Mouse (Mus musculus) forebrain, postnatal 0 days (tissue): Measurements from ENCODE around the gene Fyn. TPM values are rescaled to one million over a fixed set of nuclear protein-coding genes. Genes with fewer than 3 reads are reported as not detected.

Experiments
- ATAC-seq: fragments of 200-750 bp; cut with Nextera tagmentation; 2 replicates; pipeline ENCODE4 v1.8.0; 2017; ENCODE audit warnings: mild to moderate bottlenecking, moderate library complexity
- DNase-seq: peaks from one replicate; pipeline ENCODE4 v3.0.0-alpha.2; 2015
- H3K27ac ChIP-seq: fragments of 300-500 bp; sonication (generic); 2 replicates; pipeline ENCODE4 v1.5.1; 2014; ENCODE audit warnings: low read depth, mild to moderate bottlenecking, antibody characterized with exemption, low read length, moderate library complexity, mixed read lengths
- H3K27me3 ChIP-seq: fragments of 300-500 bp; sonication (generic); 2 replicates; pipeline ENCODE4 v1.6.1; 2014; ENCODE audit warnings: mild to moderate bottlenecking, low read length, mixed read lengths; ENCODE audit not compliant: insufficient read depth
- H3K36me3 ChIP-seq: fragments of 300-500 bp; sonication (generic); 2 replicates; pipeline ENCODE4 v1.6.1; 2014; ENCODE audit warnings: mild to moderate bottlenecking, moderate library complexity; ENCODE audit not compliant: insufficient read depth
- H3K4me1 ChIP-seq: fragments of 300-500 bp; sonication (generic); 2 replicates; pipeline ENCODE4 v1.6.1; 2014; ENCODE audit warnings: antibody characterized with exemption; ENCODE audit not compliant: insufficient read depth
- H3K4me2 ChIP-seq: fragments of 300-500 bp; sonication (generic); 2 replicates; pipeline ENCODE4 v1.6.1; 2014; ENCODE audit warnings: low read depth, mild to moderate bottlenecking, moderate library complexity
- H3K4me3 ChIP-seq: fragments of 300-500 bp; sonication (generic); 2 replicates; pipeline ENCODE4 v1.5.1; 2014; ENCODE audit warnings: low read depth, low read length, mixed read lengths
- H3K9ac ChIP-seq: fragments of 300-500 bp; sonication (generic); 2 replicates; pipeline ENCODE4 v1.6.1; 2014; ENCODE audit warnings: mild to moderate bottlenecking
- H3K9me3 ChIP-seq: fragments of 300-500 bp; sonication (generic); 2 replicates; pipeline ENCODE4 v1.6.1; 2016; ENCODE audit warnings: low read length
- CTCF ChIP-seq: sonication (generic); IDR thresholded peaks from 2 replicates; pipeline ENCODE4 v1.5.1; 2016; ENCODE audit warnings: antibody characterized with exemption, control low read depth, low read depth
- WGBS: fragments of 180-500 bp; shearing (Covaris S2); extraction: QIAGEN DNeasy Blood & Tissue Kit; methylation state at CpG from one replicate; pipeline ENCODE4 v1.1.7; 2014; 5-methylcytosine and 5-hydroxymethylcytosine counted together
- polyA plus RNA-seq: library from polyadenylated mRNA; unstranded; fragments of >200 nt; fragmentation: Nextera tagmentation; extraction: Ambion mirVana; gene quantifications from 2 replicates; pipeline ENCODE4 v1.2.1, GENCODE M21; 2015
- total RNA-seq: library from RNA; depleted of rRNA; stranded (reverse); fragments of >200 nt; gene quantifications from 2 replicates; pipeline ENCODE4 v1.2.3, GENCODE M21; 2014

The Fyn gene
- total and polyA plus RNA-seq, 2 experiments from 2014 or later, result 85.8 to 155 TPM

GRCm38 (mm10) chr10:39484382-39484826, 115.7 kb downstream of the Fyn start:
- Histone ChIP-seq H3K9ac (peak overlapping the region; percentile 7; the same call in 1 of the 2 replicates), H3K27ac (peak overlapping the region; percentile 57; the same call in 1 of the 2 replicates), H3K4me2 (peak overlapping the region; percentile 8; the same call in 1 of the 2 replicates), H3K9me3 (no peaks in the 10 kb centered on the region), H3K27me3 (no peaks in the 10 kb centered on the region), H3K36me3 (no peaks in the 10 kb centered on the region), H3K4me3 (no peak overlapping the region), H3K4me1 (peaks cover 19% of the 10 kb centered on the region)
- WGBS, result 2% methylated on average over 8 of the region's 8 CpGs
- no peak for DNase-seq
- TF ChIP-seq CTCF, result peak; percentile 27; the same call in 1 of the 2 replicates
- peak; percentile 69 for ATAC-seq

GRCm38 (mm10) chr10:39484892-39485291, 116.2 kb downstream of the Fyn start:
- Histone ChIP-seq H3K4me3 (no peak overlapping the region), H3K9me3 (no peaks in the 10 kb centered on the region), H3K9ac (peak overlapping the region; percentile 7; the same call in 1 of the 2 replicates), H3K4me2 (peak overlapping the region; percentile 8; the same call in 1 of the 2 replicates), H3K4me1 (peaks cover 19% of the 10 kb centered on the region), H3K36me3 (no peaks in the 10 kb centered on the region), H3K27me3 (no peaks in the 10 kb centered on the region), H3K27ac (peak overlapping the region; percentile 57; the same call in 1 of the 2 replicates)
- 10% methylated on average over 6 of the region's 6 CpGs for WGBS
- no peak for TF ChIP-seq CTCF
- ATAC-seq (peak; percentile 45), DNase-seq (no peak)

GRCm38 (mm10) chr10:39485939-39486338, 117.3 kb downstream of the Fyn start:
- peaks cover 19% of the 10 kb centered on the region for H3K4me1 ChIP-seq
- ATAC-seq, result no peak
- no peak overlapping the region for H3K27ac ChIP-seq
- no peaks in the 10 kb centered on the region for H3K27me3 ChIP-seq
- no peak overlapping the region for H3K4me3 ChIP-seq
- H3K4me2 ChIP-seq, result no peak overlapping the region
- TF ChIP-seq CTCF, result no peak
- no peaks in the 10 kb centered on the region for H3K36me3 ChIP-seq
- H3K9ac ChIP-seq, result no peak overlapping the region
- 44% methylated on average over 4 of the region's 4 CpGs for WGBS
- no peak for DNase-seq
- H3K9me3 ChIP-seq, result no peaks in the 10 kb centered on the region

GRCm38 (mm10) chr10:39486501-39487450, 118.1 kb downstream of the Fyn start:
- no peaks in the 10 kb centered on the region for H3K27me3 ChIP-seq
- no peak for ATAC-seq
- H3K4me3 ChIP-seq, result no peak overlapping the region
- DNase-seq, result no peak
- H3K4me2 ChIP-seq, result no peak overlapping the region
- TF ChIP-seq CTCF, result no peak
- H3K36me3 ChIP-seq, result no peaks in the 10 kb centered on the region
- no peaks in the 10 kb centered on the region for H3K9me3 ChIP-seq
- 0 out of 2 replicates have a peak overlapping the region, but pooled peaks have one; percentile 10 for H3K27ac ChIP-seq
- no peak overlapping the region for H3K9ac ChIP-seq
- peaks cover 19% of the 10 kb centered on the region for H3K4me1 ChIP-seq
- 28% methylated on average over 11 of the region's 11 CpGs for WGBS

- no peak overlapping the region for H3K4me2 ChIP-seq
- ATAC-seq, result no peak
- H3K36me3 ChIP-seq, result no peaks in the 10 kb centered on the region
- no peak for DNase-seq
- 48% methylated on average over 14 of the region's 14 CpGs for WGBS
- TF ChIP-seq CTCF, result no peak
- H3K4me1 ChIP-seq, result peaks cover 19% of the 10 kb centered on the region
- H3K4me3 ChIP-seq, result no peak overlapping the region
- H3K9ac ChIP-seq, result no peak overlapping the region
- no peaks in the 10 kb centered on the region for H3K9me3 ChIP-seq
- peak overlapping the region; percentile 10; the same call in 1 of the 2 replicates for H3K27ac ChIP-seq
- H3K27me3 ChIP-seq, result no peaks in the 10 kb centered on the region
These were observed 119.2 kb downstream of the Fyn start for GRCm38 (mm10) chr10:39487740-39488415.

- no peak for ATAC-seq
- no peaks in the 10 kb centered on the region for H3K9me3 ChIP-seq
- no peak overlapping the region for H3K9ac ChIP-seq
- DNase-seq, result no peak
- H3K4me2 ChIP-seq, result no peak overlapping the region
- no peak for TF ChIP-seq CTCF
- H3K4me3 ChIP-seq, result no peak overlapping the region
- peaks cover 19% of the 10 kb centered on the region for H3K4me1 ChIP-seq
- WGBS, result 80% methylated on average over 3 of the region's 3 CpGs
- no peaks in the 10 kb centered on the region for H3K36me3 ChIP-seq
- H3K27me3 ChIP-seq, result no peaks in the 10 kb centered on the region
- H3K27ac ChIP-seq, result no peak overlapping the region
These were observed 119.9 kb downstream of the Fyn start for GRCm38 (mm10) chr10:39488542-39488941.
